Mouse (Mus musculus): ENCODE results near the gene C1qtnf9. TPM values are rescaled to one million over a fixed set of nuclear protein-coding genes. Genes with fewer than 3 reads are reported as not detected.

Gene C1qtnf9
- polyA plus RNA-seq, 1 experiment, result 1.1 TPM

DNA sequence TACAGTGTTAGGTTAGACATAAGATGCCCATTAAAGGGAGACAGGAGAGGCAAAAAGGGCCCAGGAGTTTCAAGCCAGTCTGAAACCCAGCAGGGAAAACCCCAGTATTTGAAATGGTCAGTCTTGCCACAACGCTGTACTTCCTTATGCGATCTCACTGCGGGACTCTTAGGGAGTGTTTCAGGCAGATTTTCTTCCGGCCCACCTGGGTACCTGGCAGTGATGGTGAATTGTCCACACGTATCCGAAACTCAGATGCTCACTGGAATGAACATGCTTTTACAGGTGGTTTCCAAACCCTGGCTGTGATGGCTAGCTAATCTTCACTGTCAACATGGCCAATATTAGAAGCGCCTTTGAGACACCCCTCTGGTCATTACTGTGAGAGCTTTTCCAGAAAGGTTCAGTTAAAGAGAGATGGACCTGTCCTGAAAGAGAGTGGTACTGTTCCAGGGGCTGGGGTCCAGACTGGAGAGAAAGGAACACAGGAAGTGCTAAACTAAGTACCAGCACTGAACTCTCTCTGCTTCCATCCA lies 14.3 kb downstream of the C1qtnf9 start:
- peak overlapping the region; percentile 56 for H3K4me3 ChIP-seq (ENCODE audit: control insufficient read depth, low read depth, low read length)
- no peak for TF ChIP-seq CTCF (IDR thresholded peaks at IDR 0.05; ENCODE audit: control insufficient read depth, insufficient read depth, insufficient replicate concordance, low read depth, low read length)
- TF ChIP-seq POLR2A (IDR thresholded peaks at IDR 0.05; ENCODE audit: control insufficient read depth, low read depth, low read length), result no peak

DNA sequence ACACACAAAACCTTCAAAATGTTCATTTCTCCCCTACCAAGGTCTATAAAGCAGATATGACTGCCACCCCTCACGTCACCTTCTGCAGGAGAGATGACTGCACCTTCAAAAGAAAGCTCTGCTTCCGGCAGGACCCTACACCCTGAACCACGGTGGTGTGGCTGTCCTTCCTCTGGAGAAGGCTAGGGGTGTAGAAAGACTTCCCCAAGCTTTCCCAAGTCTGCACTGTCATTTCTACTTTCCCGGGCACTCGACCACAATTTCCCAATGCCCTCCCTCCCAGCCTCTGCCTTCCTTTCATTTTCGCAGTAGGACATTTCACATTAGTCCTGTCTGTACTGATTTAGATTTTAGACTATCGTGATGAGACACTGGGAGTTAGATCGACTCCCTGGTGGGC lies 15.3 kb downstream of the C1qtnf9 start:
- Histone ChIP-seq H3K36me3 (ENCODE audit: control insufficient read depth, insufficient read depth, low read length) (no peaks in the 10 kb centered on the region), H3K27ac (ENCODE audit: control insufficient read depth, insufficient read depth, low read depth, low read length) (no peak overlapping the region), H3K27me3 (ENCODE audit: control insufficient read depth, insufficient read depth, low read length) (no peaks in the 10 kb centered on the region), H3K4me1 (ENCODE audit: control insufficient read depth, insufficient read depth, low read length) (peaks cover 2% of the 10 kb centered on the region), H3K4me3 (ENCODE audit: control insufficient read depth, low read depth, low read length) (peak overlapping the region; percentile 80)
- TF ChIP-seq CTCF (IDR thresholded peaks at IDR 0.05; ENCODE audit: control insufficient read depth, insufficient read depth, insufficient replicate concordance, low read depth, low read length) (no peak), POLR2A (IDR thresholded peaks at IDR 0.05; ENCODE audit: control insufficient read depth, low read depth, low read length) (no peak)

More for the DNA sequence above, 14.3 kb downstream of the C1qtnf9 start:
- Histone ChIP-seq H3K36me3 (ENCODE audit: control insufficient read depth, insufficient read depth, low read length) (no peaks in the 10 kb centered on the region), H3K27me3 (ENCODE audit: control insufficient read depth, insufficient read depth, low read length) (no peaks in the 10 kb centered on the region), H3K27ac (ENCODE audit: control insufficient read depth, insufficient read depth, low read depth, low read length) (no peak overlapping the region), H3K4me1 (ENCODE audit: control insufficient read depth, insufficient read depth, low read length) (peaks cover 2% of the 10 kb centered on the region)

DNA sequence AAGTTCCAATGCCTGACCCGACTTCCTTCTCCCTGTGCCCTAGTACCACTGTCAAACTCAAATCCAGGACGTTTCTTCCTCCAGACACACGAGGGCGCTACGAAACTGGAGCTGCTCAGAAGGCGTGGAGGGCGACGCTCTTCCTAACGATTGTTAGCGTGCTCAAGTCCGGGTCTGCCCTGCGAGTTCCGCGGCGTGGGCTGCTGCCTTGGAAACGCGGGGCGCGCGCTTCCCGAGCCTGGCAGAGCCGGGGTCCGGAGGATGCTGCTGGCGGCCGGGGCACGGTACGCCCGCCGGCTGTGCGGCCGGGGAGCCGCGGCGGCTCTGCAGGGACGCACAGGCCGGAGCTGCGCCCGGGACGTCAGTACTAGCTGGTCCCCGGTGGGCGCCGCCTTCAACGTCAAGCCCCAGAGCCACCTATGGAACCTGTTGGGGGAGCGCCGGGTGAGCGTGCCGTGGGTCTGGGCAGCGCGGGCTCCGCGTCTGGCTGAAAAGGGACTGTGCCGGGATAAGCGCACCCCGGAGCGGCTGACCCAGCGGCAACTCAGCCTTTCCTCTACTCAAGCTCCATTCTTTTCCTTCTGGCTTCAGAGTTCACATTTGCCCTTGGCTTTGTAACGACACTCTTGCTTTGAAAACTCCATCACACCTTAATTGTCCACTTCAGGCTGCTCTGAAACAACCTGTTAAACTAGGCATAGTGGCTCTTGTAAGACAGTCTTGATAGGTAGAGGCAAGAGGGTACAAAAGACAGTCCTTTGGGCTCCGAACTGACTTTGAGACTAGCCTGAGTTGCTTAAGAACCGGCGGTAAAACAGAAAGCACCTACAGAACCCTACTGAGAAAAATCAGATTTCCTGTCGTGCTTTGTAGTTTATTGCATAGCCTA lies 16.7 kb downstream of the C1qtnf9 start, which contains the start of gene Mipep:
Gene Mipep, plus strand, starts transcription at position 147 of the 889 bp plus-strand sequence.
- TF ChIP-seq POLR2A (IDR thresholded peaks at IDR 0.05; ENCODE audit: control insufficient read depth, low read depth, low read length) (peak; percentile 95), CTCF (IDR thresholded peaks at IDR 0.05; ENCODE audit: control insufficient read depth, insufficient read depth, insufficient replicate concordance, low read depth, low read length) (peak; percentile 96)
- peak within 1 kb of the TSS; percentile 65 for H3K27ac ChIP-seq (ENCODE audit: control insufficient read depth, insufficient read depth, low read depth, low read length)
- H3K36me3 ChIP-seq (ENCODE audit: control insufficient read depth, insufficient read depth, low read length), result no peaks in the 10 kb centered on the region; the same call in none of the 2 replicates
- no peaks in the 10 kb centered on the region for H3K27me3 ChIP-seq (ENCODE audit: control insufficient read depth, insufficient read depth, low read length)
- peak within 1 kb of the TSS; percentile 98 for H3K4me3 ChIP-seq (ENCODE audit: control insufficient read depth, low read depth, low read length)
- peaks cover 2% of the 10 kb centered on the region for H3K4me1 ChIP-seq (ENCODE audit: control insufficient read depth, insufficient read depth, low read length)

DNA sequence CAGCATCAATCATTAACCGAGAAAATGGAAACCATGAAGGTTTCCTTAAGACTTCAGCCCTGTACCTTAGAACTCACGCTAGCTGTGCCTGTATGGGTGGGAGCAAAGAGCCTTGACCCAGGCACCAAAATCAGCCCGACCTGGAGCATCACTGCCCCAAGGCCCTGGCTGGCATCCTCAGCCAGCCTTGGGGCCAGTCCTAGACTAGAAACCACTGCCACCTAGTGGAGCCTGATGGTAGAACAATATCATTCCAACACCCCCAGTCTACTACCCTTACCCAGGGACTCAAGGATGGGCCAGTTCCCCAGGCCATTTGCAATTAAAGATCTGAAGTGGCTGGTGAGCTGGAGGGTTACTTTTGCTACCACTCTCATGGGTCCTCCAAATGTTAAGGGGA lies 22.2 kb downstream of the C1qtnf9 start:
- H3K27me3 ChIP-seq (ENCODE audit: control insufficient read depth, insufficient read depth, low read length), result no peaks in the 10 kb centered on the region
- no peaks in the 10 kb centered on the region for H3K4me1 ChIP-seq (ENCODE audit: control insufficient read depth, insufficient read depth, low read length)
- H3K4me3 ChIP-seq (ENCODE audit: control insufficient read depth, low read depth, low read length), result peak overlapping the region; percentile 74
- no peak overlapping the region for H3K27ac ChIP-seq (ENCODE audit: control insufficient read depth, insufficient read depth, low read depth, low read length)
- H3K36me3 ChIP-seq (ENCODE audit: control insufficient read depth, insufficient read depth, low read length), result no peaks in the 10 kb centered on the region; the same call in none of the 2 replicates
- TF ChIP-seq CTCF (IDR thresholded peaks at IDR 0.05; ENCODE audit: control insufficient read depth, insufficient read depth, insufficient replicate concordance, low read depth, low read length), result peak; percentile 57; the same call in 1 of the 2 replicates
- no peak for TF ChIP-seq POLR2A (IDR thresholded peaks at IDR 0.05; ENCODE audit: control insufficient read depth, low read depth, low read length)

DNA sequence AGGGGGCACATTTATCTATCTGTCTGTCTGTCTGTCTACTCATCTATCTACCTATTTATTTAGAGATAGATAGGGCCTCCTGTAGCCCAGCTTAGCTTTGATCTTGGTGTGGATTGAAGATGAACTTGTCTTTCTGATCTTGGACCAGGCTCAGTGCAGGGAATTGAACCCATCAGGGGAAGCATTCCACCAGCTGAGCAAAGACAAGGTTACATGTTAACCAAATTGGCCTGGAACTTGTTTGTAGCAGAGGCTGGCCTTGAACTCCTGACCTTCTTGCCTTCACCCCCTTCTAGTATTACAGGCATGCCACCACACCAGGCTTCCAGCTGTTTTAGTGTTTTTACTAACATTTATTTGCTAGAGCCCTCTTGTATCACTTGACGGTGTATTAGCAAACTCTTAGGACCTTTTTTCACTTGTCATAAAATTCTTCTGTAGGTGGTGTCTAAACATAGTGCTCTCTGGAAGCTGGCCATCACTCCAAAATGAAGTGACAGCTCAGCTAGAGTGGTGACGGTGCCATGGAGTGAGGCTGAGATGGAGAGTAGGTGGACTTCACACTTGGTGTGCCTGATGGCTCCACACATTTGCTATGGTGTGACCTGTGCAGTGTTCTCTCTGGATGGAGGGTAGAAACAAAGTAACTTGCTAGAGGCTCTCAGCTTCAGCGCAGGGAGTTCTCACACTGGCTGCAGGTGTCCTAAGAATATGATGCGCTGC lies 28.8 kb downstream of the C1qtnf9 start:
- no peaks in the 10 kb centered on the region for H3K27me3 ChIP-seq (ENCODE audit: control insufficient read depth, insufficient read depth, low read length)
- no peak for TF ChIP-seq CTCF (IDR thresholded peaks at IDR 0.05; ENCODE audit: control insufficient read depth, insufficient read depth, insufficient replicate concordance, low read depth, low read length)
- no peak for TF ChIP-seq POLR2A (IDR thresholded peaks at IDR 0.05; ENCODE audit: control insufficient read depth, low read depth, low read length)
- H3K4me3 ChIP-seq (ENCODE audit: control insufficient read depth, low read depth, low read length), result no peak overlapping the region
- H3K4me1 ChIP-seq (ENCODE audit: control insufficient read depth, insufficient read depth, low read length), result no peaks in the 10 kb centered on the region
- H3K27ac ChIP-seq (ENCODE audit: control insufficient read depth, insufficient read depth, low read depth, low read length), result no peak overlapping the region
- H3K36me3 ChIP-seq (ENCODE audit: control insufficient read depth, insufficient read depth, low read length), result peaks cover 3% of the 10 kb centered on the region; the same call in 1 of the 2 replicates

DNA sequence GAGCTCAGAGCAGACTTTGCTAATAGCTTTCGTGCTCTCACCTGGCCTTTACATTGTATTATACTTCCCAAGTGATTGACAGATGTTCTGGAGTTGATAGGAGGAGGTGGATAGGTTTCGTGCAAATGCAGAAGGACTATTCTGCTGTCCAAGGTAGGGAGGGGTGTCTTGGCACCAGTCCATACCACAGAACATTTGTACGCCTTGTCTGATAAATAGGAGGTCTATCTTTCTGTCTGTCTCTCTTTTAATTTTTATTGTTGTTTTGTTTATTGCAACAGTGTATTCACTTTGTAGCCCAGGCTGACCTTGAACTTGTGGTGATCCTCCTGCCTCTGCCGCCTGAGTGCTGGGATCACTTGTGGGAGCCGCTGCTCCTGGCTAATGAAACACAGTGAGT lies 29.7 kb downstream of the C1qtnf9 start:
- Histone ChIP-seq H3K4me1 (ENCODE audit: control insufficient read depth, insufficient read depth, low read length) (no peaks in the 10 kb centered on the region), H3K36me3 (ENCODE audit: control insufficient read depth, insufficient read depth, low read length) (peaks cover 5% of the 10 kb centered on the region; the same call in 1 of the 2 replicates), H3K27me3 (ENCODE audit: control insufficient read depth, insufficient read depth, low read length) (no peaks in the 10 kb centered on the region), H3K27ac (ENCODE audit: control insufficient read depth, insufficient read depth, low read depth, low read length) (no peak overlapping the region), H3K4me3 (ENCODE audit: control insufficient read depth, low read depth, low read length) (no peak overlapping the region)
- no peak for TF ChIP-seq CTCF (IDR thresholded peaks at IDR 0.05; ENCODE audit: control insufficient read depth, insufficient read depth, insufficient replicate concordance, low read depth, low read length)
- TF ChIP-seq POLR2A (IDR thresholded peaks at IDR 0.05; ENCODE audit: control insufficient read depth, low read depth, low read length), result no peak

DNA sequence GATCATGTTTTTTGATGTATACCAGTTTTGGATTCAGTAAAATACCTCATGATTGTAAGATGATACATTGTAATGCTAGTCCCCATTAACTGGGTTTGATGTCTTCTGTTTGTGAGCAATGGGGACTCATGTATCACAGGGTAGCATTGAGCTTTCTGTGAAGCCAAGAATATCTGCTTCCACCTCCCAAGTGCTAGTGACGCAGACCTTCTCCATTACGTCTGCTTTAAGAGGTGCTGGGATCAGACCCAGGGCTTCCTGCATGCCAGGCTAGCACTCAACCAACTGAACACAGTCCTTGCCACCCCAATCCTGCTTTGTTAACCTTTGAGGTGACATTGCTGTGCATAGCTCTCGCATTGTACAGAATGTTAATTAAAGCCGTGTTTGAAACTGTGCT lies 30.8 kb downstream of the C1qtnf9 start:
- TF ChIP-seq POLR2A (IDR thresholded peaks at IDR 0.05; ENCODE audit: control insufficient read depth, low read depth, low read length) (no peak), CTCF (IDR thresholded peaks at IDR 0.05; ENCODE audit: control insufficient read depth, insufficient read depth, insufficient replicate concordance, low read depth, low read length) (no peak)
- Histone ChIP-seq H3K4me1 (ENCODE audit: control insufficient read depth, insufficient read depth, low read length) (no peaks in the 10 kb centered on the region), H3K36me3 (ENCODE audit: control insufficient read depth, insufficient read depth, low read length) (peaks cover 5% of the 10 kb centered on the region; the same call in 1 of the 2 replicates), H3K27ac (ENCODE audit: control insufficient read depth, insufficient read depth, low read depth, low read length) (no peak overlapping the region), H3K4me3 (ENCODE audit: control insufficient read depth, low read depth, low read length) (no peak overlapping the region), H3K27me3 (ENCODE audit: control insufficient read depth, insufficient read depth, low read length) (no peaks in the 10 kb centered on the region)
